Mouse (Mus musculus) testis, postnatal 14 days (tissue): ENCODE measurements around the gene Olfr709-ps1.
"Not testable (repeated sequence)": the region's sequence is repeated elsewhere in the genome, so short reads cannot be mapped to it uniquely, and the experiment has no call there.

Experiments
- DNase-seq: peaks from one replicate; pipeline ENCODE4 v3.0.0; 2021; ENCODE audit warnings: low spot score

The Olfr709-ps1 gene

DNA sequence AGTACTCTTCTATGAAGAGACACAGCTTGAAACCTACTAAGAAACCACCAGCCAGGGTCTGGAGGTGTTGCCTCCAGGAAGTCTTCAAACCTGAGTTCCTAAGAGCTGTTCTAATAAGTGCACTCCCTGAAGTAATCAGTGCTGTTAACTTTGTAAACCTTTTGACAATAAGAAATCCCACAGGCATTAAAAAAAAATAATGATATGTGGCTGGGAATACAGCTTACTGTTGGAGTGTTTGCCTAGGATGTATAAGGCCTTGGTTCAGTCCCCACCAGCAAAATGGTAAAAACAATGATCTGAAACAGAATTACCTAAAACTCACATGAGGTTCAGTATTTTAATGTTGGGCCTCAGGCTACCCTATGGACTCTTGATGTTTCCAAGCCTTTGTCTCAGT lies at the start of gene Olfr709-ps1:
Olfr709-ps1 (minus strand) TSS at position 101 of the 400 bp plus-strand sequence.
- DNase-seq = no peak

DNA sequence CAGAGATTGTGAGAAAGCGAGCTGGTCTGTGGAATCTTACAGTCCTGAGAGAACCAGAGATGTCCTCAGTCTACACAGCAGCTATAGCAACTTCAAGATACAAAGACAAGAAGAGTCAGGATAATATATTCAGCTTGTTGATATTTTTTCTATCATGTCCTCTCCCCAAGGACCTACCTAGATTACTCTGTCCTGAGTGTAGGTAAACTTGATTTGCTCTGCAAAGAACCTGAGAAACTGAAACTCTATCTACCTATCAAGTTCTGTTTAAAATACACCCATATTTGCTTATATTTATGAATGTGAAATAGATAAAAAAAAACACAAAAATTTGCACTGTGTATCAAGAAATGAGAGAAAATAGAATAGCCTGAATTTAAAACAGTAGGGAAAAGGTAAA lies 43.3 kb upstream of the Olfr709-ps1 start, which contains the start of gene Olfr711:
Olfr711 (minus strand) TSS at position 101 of the 400 bp plus-strand sequence.
- no peak for DNase-seq

DNA sequence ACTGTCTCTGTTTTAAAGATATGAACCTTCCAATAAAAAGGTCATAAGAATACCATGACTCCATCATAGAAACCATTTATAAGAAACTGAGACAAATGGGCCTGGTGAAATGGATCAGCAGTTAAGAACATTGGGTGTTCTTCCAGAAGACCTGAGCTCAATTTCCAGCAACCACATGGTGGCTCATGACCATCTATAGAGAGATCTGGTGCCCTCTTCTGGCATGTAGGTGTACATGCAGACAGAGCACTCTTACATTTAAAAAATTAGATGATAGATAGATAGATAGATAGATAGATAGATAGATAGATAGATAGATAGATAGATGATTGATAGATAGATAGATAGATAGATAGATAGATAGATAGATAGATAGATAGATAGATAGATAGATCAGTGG lies 35.5 kb upstream of the Olfr709-ps1 start:
- DNase-seq = not testable (repeated sequence)

DNA sequence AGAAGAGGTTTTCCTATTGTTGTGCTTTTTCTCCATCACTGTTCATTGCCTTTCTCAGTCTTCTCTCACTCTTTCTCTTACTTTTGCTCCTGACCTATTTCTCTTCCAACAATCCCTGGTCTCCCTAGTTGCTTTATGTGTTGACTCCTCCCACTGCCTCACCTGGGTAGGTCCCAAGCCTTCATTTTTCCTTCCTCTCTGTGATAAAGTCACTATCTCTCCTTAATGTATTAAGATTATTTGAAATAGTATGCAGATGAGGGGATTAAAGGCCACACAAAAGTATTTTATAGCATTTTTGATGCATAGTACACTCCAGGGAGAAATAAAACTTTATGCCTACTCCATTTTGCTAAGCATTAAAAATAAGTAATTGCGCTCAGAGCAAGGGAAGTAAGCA lies 31.8 kb upstream of the Olfr709-ps1 start, which contains the start of gene Olfr6:
Olfr6 (minus strand) TSS at position 101 of the 400 bp plus-strand sequence.
- no peak for DNase-seq

DNA sequence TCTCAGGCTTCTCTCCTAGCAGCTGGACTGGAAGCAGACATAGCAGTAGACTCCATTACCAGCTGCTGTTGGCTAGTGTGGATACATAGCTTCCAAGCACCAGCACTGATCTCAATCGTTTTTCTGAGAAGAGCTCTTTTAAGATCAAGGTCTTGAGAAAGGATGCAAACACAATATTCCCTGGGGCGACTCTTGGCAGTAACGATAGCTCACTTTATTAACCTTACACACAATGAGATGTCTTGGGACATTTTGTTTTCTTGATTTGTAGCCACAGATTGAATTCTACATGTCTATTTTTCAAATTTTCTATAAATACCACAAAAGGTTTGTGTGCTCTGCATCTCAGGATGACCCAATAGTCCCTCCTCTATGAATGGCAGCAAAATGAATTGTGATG lies 16.2 kb upstream of the Olfr709-ps1 start, which contains the start of gene Olfr710:
Olfr710 (minus strand) TSS at position 101 of the 400 bp plus-strand sequence.
- no peak for DNase-seq

DNA sequence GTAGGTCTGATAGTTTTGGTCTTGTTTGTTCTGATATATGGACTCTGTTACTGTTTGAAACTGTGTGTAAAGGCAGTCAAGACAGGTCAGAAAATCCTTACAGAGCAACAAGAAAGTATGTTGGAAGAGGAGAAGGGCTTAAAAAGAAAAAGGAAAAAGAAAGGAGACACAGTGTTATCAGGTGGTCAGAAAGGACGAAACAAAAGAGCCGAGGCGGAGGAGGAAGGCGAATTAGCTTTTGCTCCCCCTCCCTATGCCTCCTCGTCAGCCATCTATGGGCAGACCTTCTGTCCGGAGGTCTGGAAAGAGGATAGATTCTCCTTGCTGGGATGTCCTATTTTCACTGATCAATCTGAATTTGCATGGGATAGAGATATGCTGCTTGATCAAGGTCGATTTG lies 11.1 kb downstream of the Olfr709-ps1 start:
- peak; percentile 6 for DNase-seq

DNA sequence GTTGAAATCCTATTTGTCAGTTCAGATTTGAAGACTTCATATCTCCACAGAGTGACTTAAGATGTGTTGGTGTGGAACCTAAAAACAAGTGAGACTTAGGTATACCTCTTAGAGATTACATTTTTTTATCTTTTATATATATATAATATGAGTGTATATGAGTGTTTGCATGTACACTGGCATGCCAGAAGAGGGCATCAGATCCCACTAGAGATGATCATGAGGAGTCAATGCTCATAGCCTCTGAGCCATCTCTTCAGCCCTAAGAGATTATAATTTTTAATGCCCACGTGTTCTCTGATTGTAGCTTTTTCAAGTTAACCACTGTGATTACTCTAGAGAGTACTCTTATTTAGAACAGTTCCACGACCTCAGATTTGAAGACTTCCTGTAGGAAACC lies 24.3 kb downstream of the Olfr709-ps1 start, which contains the start of gene Olfr1532-ps1:
Olfr1532-ps1 (plus strand) TSS at position 326 of the 400 bp plus-strand sequence.
- DNase-seq = no peak

DNA sequence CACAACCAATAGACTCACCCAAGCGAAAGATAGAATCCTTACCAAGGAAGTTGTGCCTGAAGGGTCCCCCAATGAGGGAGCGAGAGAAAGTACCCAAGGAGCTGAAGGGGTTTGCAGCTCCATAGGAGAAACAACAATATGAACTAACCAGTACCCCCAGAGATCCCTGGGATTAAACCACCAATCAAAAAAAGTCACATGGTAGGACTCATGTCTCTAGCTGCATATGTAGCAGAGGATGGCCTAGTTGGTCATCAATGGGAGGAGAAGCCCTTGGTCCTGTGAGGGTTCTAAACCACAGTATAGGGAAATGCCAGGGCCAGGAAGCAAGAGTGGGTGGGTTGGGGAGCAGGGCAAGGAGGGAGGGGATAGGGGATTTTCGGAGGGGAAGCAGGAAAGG lies 30.9 kb downstream of the Olfr709-ps1 start, which contains the start of gene Olfr707:
Olfr707 (minus strand) TSS at position 101 of the 400 bp plus-strand sequence.
- DNase-seq = not testable (repeated sequence)

DNA sequence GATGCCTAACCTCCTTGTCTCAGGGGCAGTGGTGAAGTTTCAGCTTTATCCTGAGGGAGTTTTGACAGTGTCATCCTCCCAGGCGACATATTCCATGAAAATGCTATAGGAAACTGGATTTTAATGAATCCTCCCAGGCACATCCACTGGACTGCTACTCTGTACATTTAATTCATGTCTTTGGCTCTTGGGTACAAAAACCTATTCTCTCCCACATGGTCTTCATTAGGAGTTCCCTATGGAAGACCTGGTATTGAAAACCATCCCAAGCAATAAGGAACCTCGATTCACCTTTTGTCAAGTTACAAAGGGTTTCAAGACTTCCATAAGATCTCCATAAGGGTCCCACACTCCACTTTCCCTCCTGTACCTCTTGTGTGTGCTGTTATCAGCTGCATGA lies 44.0 kb downstream of the Olfr709-ps1 start, which contains the start of gene Olfr706:
Olfr706 (minus strand) TSS at position 101 of the 400 bp plus-strand sequence.
- no peak for DNase-seq

DNA sequence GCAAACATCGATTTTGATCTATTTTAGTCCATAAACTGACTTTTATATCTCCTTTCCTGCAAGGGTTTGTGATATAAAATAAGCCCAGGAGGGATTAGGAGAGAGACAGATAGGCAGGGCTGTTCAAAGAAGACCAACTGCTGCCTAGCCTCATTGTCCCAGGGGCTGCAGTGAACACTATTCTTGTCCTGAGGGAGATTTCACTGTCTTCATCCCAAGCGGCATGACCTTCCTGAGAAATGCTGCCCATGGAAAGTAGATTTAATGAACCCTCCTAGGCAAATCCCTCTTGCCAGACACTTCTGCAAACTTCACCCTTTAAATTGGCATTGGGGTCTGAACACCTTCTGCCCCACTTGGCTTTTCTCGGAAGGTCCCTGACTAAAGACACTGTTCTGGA lies 55.2 kb downstream of the Olfr709-ps1 start, which contains the start of gene Olfr705:
Olfr705 (minus strand) TSS at position 101 of the 400 bp plus-strand sequence.
- DNase-seq = no peak
